Mouse (Mus musculus): Measurements from ENCODE around the gene Ostf1. TPM values are rescaled to one million over a fixed set of nuclear protein-coding genes. Genes with fewer than 3 reads are reported as not detected.

The Ostf1 gene
- 17.7 and 22.7 TPM in 2 replicates for total RNA-seq (2014; rRNA removed)
- polyA plus RNA-seq (2015; fragmentation: Nextera tagmentation; extraction: Ambion mirVana) = 32.8 and 37.6 TPM in 2 replicates

GRCm38 (mm10) chr19:18631644-18632219 is at the start of gene Ostf1, which contains the start of gene Nmrk1:
Gene Ostf1 (minus strand): TSS chr19:18631823.
Gene Nmrk1 (plus strand): TSS chr19:18631950.
- no peaks in the 10 kb centered on the region for H3K9me3 ChIP-seq (ENCODE audit: low read length)
- WGBS = under 1% methylated on average over 49 of the region's 51 CpGs

DNA sequence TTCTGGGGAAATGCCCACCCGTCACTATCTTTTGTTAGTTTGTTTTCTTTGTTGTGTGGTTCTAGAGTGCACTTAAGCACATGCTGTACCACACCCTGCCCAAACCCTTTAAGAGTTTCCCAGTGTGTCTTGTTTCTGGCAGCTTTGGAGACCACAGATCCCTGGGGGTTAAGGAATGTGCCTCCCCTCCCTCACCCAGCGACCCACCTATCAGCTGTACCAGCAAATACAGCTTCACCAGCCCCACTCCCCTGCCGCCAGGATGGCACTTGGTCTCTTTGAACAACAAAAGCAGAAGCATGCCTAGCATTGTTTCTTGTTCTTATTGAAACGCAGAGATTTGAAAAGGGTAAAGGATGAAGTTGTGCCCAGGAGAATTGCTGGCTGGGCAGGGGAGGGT is 41.5 kb upstream of the Ostf1 start:
- DNase-seq (ENCODE audit: low spot score) = no peak
- H3K9me3 ChIP-seq (ENCODE audit: low read length) = no peaks in the 10 kb centered on the region
- H3K4me1 ChIP-seq (ENCODE audit: insufficient read depth, low read length) = peaks cover 20% of the 10 kb centered on the region
- H3K4me2 ChIP-seq (ENCODE audit: low read depth, low read length, poor library complexity, severe bottlenecking) = peak overlapping the region; percentile 73
- no peak for TF ChIP-seq CTCF (IDR thresholded peaks at IDR 0.05)
- H3K27ac ChIP-seq (ENCODE audit: low read depth, low read length) = no peak overlapping the region
- WGBS = 15% methylated on average over 4 of the region's 4 CpGs
- no peak for ATAC-seq (ENCODE audit: low FRiP score)
- H3K36me3 ChIP-seq (ENCODE audit: insufficient read depth, low read length) = no peaks in the 10 kb centered on the region
- H3K27me3 ChIP-seq (ENCODE audit: insufficient read depth, low read length) = no peaks in the 10 kb centered on the region
- H3K9ac ChIP-seq (replicated peaks; ENCODE audit: low read length, poor library complexity, severe bottlenecking) = no peak overlapping the region
- peak overlapping the region; percentile 23 for H3K4me3 ChIP-seq (ENCODE audit: low read depth, low read length)

More at GRCm38 (mm10) chr19:18631644-18632219, at the start of gene Ostf1, which contains the start of gene Nmrk1:
- H3K36me3 ChIP-seq (ENCODE audit: insufficient read depth, low read length) = no peaks in the 10 kb centered on the region
- peak within 1 kb of the TSS; percentile 54 for H3K9ac ChIP-seq (replicated peaks; ENCODE audit: low read length, poor library complexity, severe bottlenecking)
- H3K27ac ChIP-seq (ENCODE audit: low read depth, low read length) = peak within 1 kb of the TSS; percentile 59; the same call in 1 of the 2 replicates
- no peak for TF ChIP-seq CTCF (IDR thresholded peaks at IDR 0.05)
- peak within 1 kb of the TSS; percentile 97 for H3K4me2 ChIP-seq (ENCODE audit: low read depth, low read length, poor library complexity, severe bottlenecking)
- H3K4me1 ChIP-seq (ENCODE audit: insufficient read depth, low read length) = no peaks in the 10 kb centered on the region
- ATAC-seq (ENCODE audit: low FRiP score) = peak; percentile 95
- H3K4me3 ChIP-seq (ENCODE audit: low read depth, low read length) = peak within 1 kb of the TSS; percentile 75
- peak; percentile 94 for DNase-seq (ENCODE audit: low spot score)
- H3K27me3 ChIP-seq (ENCODE audit: insufficient read depth, low read length) = no peaks in the 10 kb centered on the region; the same call in 1 of the 2 replicates

- H3K4me1 ChIP-seq (ENCODE audit: insufficient read depth, low read length) = peaks cover 20% of the 10 kb centered on the region
- ATAC-seq (ENCODE audit: low FRiP score) (no peak), DNase-seq (ENCODE audit: low spot score) (no peak)
- H3K9ac ChIP-seq (replicated peaks; ENCODE audit: low read length, poor library complexity, severe bottlenecking) = no peak overlapping the region
- no peak overlapping the region for H3K27ac ChIP-seq (ENCODE audit: low read depth, low read length)
- peak overlapping the region; percentile 71 for H3K4me3 ChIP-seq (ENCODE audit: low read depth, low read length)
- H3K36me3 ChIP-seq (ENCODE audit: insufficient read depth, low read length) = no peaks in the 10 kb centered on the region
- no peaks in the 10 kb centered on the region for H3K9me3 ChIP-seq (ENCODE audit: low read length)
- peak overlapping the region; percentile 73 for H3K4me2 ChIP-seq (ENCODE audit: low read depth, low read length, poor library complexity, severe bottlenecking)
- no peak for TF ChIP-seq CTCF (IDR thresholded peaks at IDR 0.05)
- WGBS = 52% methylated on average over 3 of the region's 3 CpGs
- H3K27me3 ChIP-seq (ENCODE audit: insufficient read depth, low read length) = no peaks in the 10 kb centered on the region
Observed at GRCm38 (mm10) chr19:18672498-18672897, 40.9 kb upstream of the Ostf1 start.

DNA sequence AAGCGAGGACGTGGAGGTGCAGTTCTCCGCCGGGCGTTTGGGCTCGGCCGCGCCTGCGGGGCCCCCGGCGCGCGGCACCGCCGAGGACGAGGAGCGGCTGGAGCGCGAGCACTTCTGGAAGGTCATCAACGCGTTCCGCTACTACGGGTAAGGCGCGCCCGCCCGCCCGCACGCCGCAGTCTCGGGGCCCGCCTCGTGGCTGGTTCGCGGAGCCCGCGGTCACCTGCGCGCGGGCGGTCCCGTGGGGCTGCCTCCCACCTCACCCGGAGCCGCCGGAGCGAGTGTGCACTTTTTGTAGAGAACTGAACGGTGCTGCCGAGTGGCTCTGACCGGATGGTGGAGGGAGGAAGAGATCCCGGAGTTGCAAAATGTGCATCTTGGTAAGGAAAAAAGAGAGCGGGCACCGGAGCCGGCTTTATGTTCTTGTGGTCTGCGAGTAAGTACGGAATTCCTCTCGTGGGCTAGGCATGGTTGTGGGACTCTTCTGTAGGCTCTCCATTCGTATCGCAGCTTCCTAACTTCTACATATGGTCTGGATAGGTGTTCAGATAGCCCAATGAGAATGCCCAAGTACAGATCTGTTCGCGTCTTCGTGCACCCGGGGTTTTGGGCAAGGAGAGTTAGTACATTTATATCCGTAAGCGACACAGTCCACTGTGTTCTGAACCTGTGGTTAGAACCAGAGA is 39.6 kb upstream of the Ostf1 start:
- WGBS = under 1% methylated on average over 48 of the region's 64 CpGs
- Histone ChIP-seq H3K9me3 (ENCODE audit: low read length) (no peaks in the 10 kb centered on the region), H3K4me1 (ENCODE audit: insufficient read depth, low read length) (peaks cover 20% of the 10 kb centered on the region), H3K4me3 (ENCODE audit: low read depth, low read length) (peak overlapping the region; percentile 71), H3K27ac (ENCODE audit: low read depth, low read length) (peak overlapping the region; percentile 72), H3K9ac (replicated peaks; ENCODE audit: low read length, poor library complexity, severe bottlenecking) (peak overlapping the region; percentile 68), H3K4me2 (ENCODE audit: low read depth, low read length, poor library complexity, severe bottlenecking) (peak overlapping the region; percentile 73), H3K27me3 (ENCODE audit: insufficient read depth, low read length) (no peaks in the 10 kb centered on the region), H3K36me3 (ENCODE audit: insufficient read depth, low read length) (no peaks in the 10 kb centered on the region)
- DNase-seq (ENCODE audit: low spot score) (peak; percentile 21), ATAC-seq (ENCODE audit: low FRiP score) (peak; percentile 72)
- no peak for TF ChIP-seq CTCF (IDR thresholded peaks at IDR 0.05)

DNA sequence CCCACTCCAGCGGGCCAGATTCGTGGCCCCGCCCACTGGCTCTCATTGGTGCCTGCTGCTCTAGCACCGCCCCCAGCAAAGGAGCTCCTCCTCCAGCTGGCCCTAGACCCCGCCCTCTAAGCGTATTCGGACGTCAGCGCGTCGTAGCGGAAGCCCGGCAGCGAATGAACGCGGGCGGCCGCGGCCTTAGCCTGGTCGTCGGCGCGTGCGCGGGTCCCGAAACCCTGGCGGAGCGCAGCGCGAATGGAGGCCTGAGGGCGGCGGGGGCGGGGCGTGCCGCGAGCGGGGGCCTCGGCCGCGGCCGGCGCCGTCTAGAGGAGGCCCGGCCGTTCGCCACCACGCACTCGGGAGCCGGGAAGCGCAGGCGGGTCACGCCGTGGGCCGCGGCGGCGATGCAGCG is 39.0 kb upstream of the Ostf1 start, which contains the start of gene Carnmt1:
Gene Carnmt1, plus strand, starts transcription at position 157 of the 400 bp plus-strand sequence.
- Histone ChIP-seq H3K9me3 (ENCODE audit: low read length) (no peaks in the 10 kb centered on the region), H3K27ac (ENCODE audit: low read depth, low read length) (peak within 1 kb of the TSS; percentile 72), H3K9ac (replicated peaks; ENCODE audit: low read length, poor library complexity, severe bottlenecking) (peak within 1 kb of the TSS; percentile 68), H3K4me1 (ENCODE audit: insufficient read depth, low read length) (peaks cover 20% of the 10 kb centered on the region), H3K27me3 (ENCODE audit: insufficient read depth, low read length) (no peaks in the 10 kb centered on the region), H3K4me2 (ENCODE audit: low read depth, low read length, poor library complexity, severe bottlenecking) (peak within 1 kb of the TSS; percentile 73), H3K36me3 (ENCODE audit: insufficient read depth, low read length) (no peaks in the 10 kb centered on the region), H3K4me3 (ENCODE audit: low read depth, low read length) (peak within 1 kb of the TSS; percentile 71)
- ATAC-seq (ENCODE audit: low FRiP score) = peak; percentile 99
- no peak for TF ChIP-seq CTCF (IDR thresholded peaks at IDR 0.05)
- peak; percentile 99 for DNase-seq (ENCODE audit: low spot score)
- under 1% methylated on average over 49 of the region's 58 CpGs for WGBS

- DNase-seq (ENCODE audit: low spot score) = peak; percentile 63
- Histone ChIP-seq H3K27ac (ENCODE audit: low read depth, low read length) (no peak overlapping the region), H3K36me3 (ENCODE audit: insufficient read depth, low read length) (no peaks in the 10 kb centered on the region), H3K27me3 (ENCODE audit: insufficient read depth, low read length) (no peaks in the 10 kb centered on the region), H3K9ac (replicated peaks; ENCODE audit: low read length, poor library complexity, severe bottlenecking) (no peak overlapping the region), H3K4me1 (ENCODE audit: insufficient read depth, low read length) (peaks cover 20% of the 10 kb centered on the region), H3K4me2 (ENCODE audit: low read depth, low read length, poor library complexity, severe bottlenecking) (no peak overlapping the region), H3K9me3 (ENCODE audit: low read length) (no peaks in the 10 kb centered on the region), H3K4me3 (ENCODE audit: low read depth, low read length) (no peak overlapping the region)
- no peak for ATAC-seq (ENCODE audit: low FRiP score)
- no peak for TF ChIP-seq CTCF (IDR thresholded peaks at IDR 0.05)
- 51% methylated on average over 7 of the region's 7 CpGs for WGBS
Observed at GRCm38 (mm10) chr19:18669551-18669950, 37.9 kb upstream of the Ostf1 start.

All from midbrain, postnatal 0 days (tissue).